Mouse (Mus musculus) gastrocnemius, adult 2 months (tissue): ENCODE measurements at regions not wholly inside any gene's neighbourhood (a gene's known extent, or its start where the extent isn't known, plus 50 kb on each side); places are given as distances from the start of the nearest gene placed in this dataset.

Experiments
- DNase-seq: peaks from one replicate; pipeline ENCODE4 v3.0.0; 2022
- H3K27ac ChIP-seq: fragments of 200-600 bp; 2 replicates; pipeline ENCODE4 v1.8.1; 2022; ENCODE audit warnings: mild to moderate bottlenecking
- H3K4me3 ChIP-seq: fragments of 200-600 bp; 2 replicates; pipeline ENCODE4 v1.8.1; 2022; ENCODE audit warnings: mild to moderate bottlenecking, moderate library complexity
- CTCF ChIP-seq: fragments of 200-600 bp; IDR thresholded peaks from 2 replicates; pipeline ENCODE4 v1.8.1; 2022; ENCODE audit warnings: antibody characterized with exemption, mild to moderate bottlenecking, moderate library complexity
- intact Hi-C: fragments of 180-260 bp; cut with DNase I; formaldehyde crosslinking; loops from one replicate; pipeline ENCODE4 v1.15.1; 2025

DNA sequence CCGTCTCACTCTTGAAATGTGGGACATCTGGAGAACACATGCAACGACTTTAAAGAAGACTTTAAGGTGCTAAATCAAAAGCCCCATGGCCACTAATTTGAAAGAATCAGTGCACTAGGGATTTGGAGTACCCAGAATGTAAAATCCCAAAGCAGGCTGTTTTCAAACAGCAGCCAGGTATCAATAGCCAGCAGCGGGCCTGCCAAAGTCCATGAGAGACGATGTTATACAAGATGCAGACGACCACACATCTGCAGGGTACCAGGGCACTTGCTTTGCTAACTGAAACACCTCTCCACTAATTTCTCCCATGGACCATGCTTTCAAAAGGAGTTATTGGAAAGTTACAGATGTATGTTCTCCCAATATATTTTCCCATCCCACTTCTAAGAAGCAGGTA lies 119.9 kb upstream of the Csl start:
- Histone ChIP-seq H3K4me3 (no peak overlapping the region), H3K27ac (no peak overlapping the region)
- intact Hi-C loops = no loop called here
- no peak for TF ChIP-seq CTCF
- no peak for DNase-seq

DNA sequence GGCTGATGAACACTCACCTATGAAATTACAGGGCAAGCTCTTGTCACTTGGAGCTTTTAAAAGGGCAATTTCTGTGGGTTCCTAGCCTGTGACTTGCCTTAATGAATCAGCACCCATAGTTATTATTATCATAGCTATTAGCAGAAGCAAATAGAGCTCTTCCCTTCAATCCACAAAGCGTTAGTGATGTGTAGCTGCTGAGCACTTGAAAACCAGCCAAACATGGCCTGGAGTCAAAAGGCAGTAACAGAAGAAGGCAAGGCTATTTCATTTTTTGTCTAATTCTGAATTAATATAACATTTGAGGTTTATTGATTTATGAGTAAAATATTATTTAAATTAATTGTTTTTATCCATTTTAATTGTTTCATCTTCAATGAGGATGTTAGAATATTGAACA lies 105.3 kb upstream of the Csl start:
- no peak for TF ChIP-seq CTCF

DNA sequence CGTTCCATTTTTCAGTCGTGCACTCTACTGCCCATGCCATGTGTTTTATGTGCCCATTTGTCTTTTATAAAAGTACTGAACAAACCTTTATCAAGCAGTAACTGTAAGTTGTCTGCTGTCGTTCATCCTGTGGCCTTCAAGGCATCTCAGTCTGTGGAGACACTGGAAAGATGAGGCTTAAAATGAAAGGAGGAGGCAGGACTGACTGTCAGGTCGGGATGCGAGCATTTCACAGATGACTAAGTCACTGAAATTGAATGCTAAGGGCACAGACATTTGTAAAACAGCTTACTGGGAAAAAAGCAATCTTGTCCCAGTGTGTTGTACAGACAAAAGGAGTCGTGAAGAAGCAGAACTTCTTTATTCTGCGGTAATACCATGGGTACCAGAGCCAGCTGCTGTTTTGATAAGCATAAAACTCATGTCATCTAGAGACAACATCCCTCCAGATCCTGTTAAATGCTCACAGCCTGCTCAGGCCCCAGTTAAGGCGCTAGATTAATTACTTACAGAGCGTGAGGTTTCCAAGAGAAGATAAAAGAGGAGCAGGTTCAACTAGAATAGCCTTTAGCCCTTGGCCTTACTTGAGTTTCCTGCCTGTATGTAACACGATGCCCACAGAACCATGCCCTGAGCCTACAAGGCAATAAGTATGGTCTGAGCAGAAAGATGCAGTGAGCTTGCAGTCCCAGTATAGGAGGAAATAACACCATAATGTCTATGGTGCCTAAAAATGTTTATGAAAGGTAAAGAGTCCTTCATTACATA lies 101.0 kb upstream of the Csl start:
- DNase-seq = no peak
- TF ChIP-seq CTCF = no peak
- Histone ChIP-seq H3K4me3 (no peak overlapping the region), H3K27ac (no peak overlapping the region)
- intact Hi-C loops = no loop called here

More for the DNA sequence above, 105.3 kb upstream of the Csl start:
- Histone ChIP-seq H3K4me3 (no peak overlapping the region), H3K27ac (no peak overlapping the region)
- intact Hi-C loops = no loop called here
- no peak for DNase-seq

DNA sequence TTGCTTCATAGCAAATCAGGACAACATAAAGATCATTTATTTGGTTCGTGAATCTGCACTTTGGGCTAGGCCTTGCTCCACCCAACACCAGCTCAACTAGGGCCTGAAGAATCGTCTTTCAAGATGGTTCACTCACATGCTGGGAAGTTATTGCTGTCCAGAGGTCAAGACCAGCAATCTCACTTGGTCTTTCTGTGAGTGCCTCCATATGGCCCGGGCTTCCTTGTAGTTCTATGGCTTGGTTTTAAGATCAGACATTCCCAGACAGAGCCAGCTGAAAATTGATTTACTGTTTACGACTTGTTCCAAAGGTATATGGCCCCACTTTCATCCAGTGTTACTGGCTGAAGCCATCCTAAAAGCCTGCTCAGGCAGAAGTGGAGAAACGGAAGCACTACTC lies 84.7 kb upstream of the Csl start:
- DNase-seq = no peak
- TF ChIP-seq CTCF = no peak
- intact Hi-C loops = loop anchor here (10.0 kb wide), 1 partner anchor 199 kb away; no protein-coding TSS in a partner anchor
- Histone ChIP-seq H3K27ac (no peak overlapping the region), H3K4me3 (no peak overlapping the region)

DNA sequence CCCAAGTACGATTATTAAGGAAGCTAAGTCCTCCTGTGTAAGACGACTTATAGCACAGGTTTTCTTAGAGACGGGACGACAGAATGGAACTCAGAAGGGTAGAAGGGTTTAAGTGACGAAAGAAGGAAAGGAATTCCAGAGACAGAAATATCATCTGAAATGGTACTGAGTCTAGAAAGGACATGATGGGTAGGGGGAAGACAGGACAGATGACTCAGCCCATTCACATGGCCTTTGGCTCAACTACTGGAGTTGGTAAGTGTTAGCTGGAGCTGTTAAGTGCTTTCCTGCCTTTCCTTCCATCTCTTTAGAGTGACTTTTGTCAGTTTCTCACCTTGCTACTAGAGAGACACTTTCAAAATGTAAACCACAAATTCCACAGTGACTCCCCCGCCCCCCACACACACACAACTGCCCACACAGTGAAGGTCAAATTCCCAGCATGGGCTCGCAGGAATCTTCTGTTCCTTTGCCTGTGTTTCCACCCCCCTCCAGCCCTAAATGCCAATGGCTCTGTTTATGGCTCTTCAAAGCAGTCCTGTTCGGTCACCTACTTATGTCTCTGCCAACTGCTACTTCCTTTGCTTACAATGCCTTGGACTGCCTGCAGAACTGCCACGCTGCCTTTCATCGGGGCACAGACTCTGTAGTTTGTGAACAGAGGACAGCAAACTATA lies 81.8 kb upstream of the Csl start:
- H3K4me3 ChIP-seq = no peak overlapping the region
- peak overlapping the region; percentile 69 for H3K27ac ChIP-seq
- DNase-seq = no peak
- intact Hi-C loops = loop anchor here (10.0 kb wide), 1 partner anchor 197 kb away; no protein-coding TSS in a partner anchor
- no peak for TF ChIP-seq CTCF

DNA sequence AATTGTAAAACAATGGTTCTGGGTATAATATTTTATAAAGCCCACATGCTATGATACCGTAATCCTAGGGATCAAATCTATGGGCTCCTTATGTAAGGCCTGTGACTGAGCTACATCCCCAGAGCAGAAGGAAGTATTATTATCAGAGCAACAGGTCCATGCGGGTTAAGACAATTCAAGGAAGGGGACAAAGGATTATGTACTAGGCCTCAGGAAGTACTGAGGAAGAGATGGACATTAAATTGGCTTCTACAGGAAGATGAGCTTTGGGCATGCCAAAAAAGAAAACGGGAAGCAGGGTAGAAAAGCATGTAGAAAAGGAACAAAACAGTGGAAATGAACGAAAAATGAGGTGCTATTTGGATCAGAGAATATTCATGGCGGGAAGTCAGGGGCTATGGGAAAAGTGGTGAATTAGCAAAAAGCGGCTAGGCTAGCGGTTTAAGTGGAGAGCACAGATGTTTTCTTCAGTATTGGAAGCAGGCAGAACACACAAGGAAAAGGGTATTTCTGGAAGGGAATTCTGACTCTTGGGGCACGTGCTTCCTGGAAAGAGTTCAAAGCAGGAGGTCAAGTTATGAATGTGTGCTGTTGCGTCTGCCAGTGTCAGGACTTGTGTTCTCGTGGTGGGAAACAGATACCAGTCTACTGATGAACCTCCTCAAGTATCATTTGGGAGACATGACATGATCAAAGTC lies 80.9 kb upstream of the Csl start:
- intact Hi-C loops = loop anchor here (10.0 kb wide), 1 partner anchor 196 kb away; no protein-coding TSS in a partner anchor
- no peak for TF ChIP-seq CTCF
- H3K4me3 ChIP-seq = peak overlapping the region; percentile 20; the same call in 1 of the 2 replicates
- peak overlapping the region; percentile 69 for H3K27ac ChIP-seq
- DNase-seq = no peak

DNA sequence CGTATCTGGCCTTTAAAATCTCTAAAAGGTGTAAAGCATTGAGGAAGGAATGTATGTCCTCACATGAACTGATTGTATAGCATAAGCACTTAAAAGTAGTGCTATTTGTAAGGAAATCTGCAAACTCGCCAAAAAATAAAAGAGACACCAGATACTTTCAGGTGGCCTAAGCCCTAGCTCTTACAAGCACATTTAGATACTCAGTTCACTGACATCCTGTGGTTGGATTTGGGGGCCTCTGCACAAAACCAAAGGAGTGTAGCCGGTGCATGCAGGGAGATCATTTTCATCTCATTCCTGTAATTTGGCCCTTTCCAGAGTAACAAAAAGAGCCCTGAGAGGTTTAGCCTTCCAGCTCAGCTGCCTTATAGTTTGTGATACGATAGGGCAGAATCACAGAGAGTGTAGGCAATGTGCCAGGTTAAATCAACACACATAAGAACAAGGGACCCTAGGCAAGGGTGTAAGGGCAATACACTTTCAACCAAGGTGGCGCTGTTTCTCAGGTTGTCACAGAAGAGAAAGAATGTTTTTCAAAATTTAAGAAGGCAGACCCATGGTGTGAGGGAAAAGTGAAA lies 77.5 kb upstream of the Csl start:
- intact Hi-C loops = loop anchor here (10.0 kb wide), 1 partner anchor 328 kb away; no protein-coding TSS in a partner anchor
- no peak for DNase-seq
- Histone ChIP-seq H3K4me3 (no peak overlapping the region), H3K27ac (no peak overlapping the region)
- no peak for TF ChIP-seq CTCF

DNA sequence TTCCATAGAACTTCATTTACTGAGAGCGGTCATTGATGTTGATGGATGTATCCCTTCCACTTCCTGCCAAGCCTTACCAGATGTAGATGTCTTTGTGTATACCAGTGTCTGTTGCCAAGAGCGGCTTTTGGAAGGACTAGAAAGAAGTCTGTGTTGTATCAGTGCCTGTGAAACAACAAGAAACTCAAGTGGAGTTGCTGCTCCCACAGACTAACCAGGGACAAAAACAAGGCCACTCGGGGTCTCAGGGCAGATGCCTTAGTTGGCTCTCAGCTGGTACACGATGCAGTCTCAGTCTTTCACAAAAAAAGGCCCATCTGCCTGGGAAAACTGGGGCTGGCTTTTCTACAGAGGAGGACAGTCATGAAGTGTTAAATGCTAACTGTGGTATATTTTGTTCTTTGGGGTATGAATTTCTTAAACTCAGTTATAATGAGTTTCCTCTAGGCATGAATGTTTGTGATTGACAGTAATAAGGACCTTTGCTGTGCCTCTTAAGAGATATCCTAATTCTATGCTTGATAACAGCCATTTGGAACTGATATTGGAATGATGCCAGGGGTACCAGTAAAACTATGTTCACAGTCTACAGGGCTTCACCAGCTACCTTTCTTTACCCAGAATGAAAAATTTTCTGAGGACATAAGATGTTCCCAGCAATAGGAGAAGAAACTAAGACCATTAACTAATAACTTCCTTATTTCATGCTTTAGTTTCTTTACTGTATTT lies 75.6 kb upstream of the Csl start:
- H3K4me3 ChIP-seq = no peak overlapping the region
- H3K27ac ChIP-seq = no peak overlapping the region
- no peak for DNase-seq
- no peak for TF ChIP-seq CTCF
- intact Hi-C loops = loop anchor here (10.0 kb wide), 1 partner anchor 330 kb away; no protein-coding TSS in a partner anchor

DNA sequence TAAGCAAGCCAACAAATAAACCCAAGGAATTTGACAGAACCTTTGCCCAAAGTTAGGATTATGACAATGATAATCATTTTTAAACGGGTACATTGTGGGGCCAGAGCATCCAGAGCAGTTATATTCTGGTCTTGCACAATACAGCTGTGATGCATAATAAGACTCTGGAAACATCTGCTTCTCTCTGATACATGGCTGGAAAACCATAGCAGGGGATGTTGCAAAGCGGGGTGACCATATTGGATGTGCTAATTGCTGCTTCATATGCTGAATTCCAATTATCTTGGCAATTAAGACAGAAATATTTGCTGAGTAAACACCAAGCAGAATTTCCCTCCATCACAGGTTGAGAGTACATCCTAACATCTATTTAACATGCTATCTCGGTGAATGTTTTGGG lies 70.5 kb upstream of the Csl start:
- DNase-seq = no peak
- no peak for TF ChIP-seq CTCF
- Histone ChIP-seq H3K27ac (no peak overlapping the region), H3K4me3 (no peak overlapping the region)
- intact Hi-C loops = loop anchor here (10.0 kb wide), 1 partner anchor 335 kb away; no protein-coding TSS in a partner anchor

DNA sequence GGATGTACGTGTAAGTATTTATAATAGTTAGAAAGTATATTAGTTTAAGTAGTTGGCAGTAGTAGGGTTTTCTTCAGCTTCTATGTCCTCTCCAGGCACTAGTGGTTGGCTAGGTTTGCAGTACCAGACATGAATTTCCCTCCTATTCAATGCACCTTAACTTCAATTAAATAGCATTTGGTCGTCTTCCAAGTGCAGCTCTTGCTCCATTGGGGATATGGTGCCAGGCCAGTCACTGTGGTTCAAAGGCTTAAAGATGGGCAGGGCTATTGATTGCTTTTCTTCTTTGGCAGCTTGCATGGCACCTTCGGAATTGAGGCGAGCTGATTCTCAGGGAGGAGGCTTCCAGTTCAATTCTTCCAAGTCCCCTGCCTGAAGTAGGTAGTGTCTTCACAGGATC lies 68.0 kb upstream of the Csl start:
- Histone ChIP-seq H3K27ac (no peak overlapping the region), H3K4me3 (no peak overlapping the region)
- intact Hi-C loops = no loop called here
- DNase-seq = no peak
- no peak for TF ChIP-seq CTCF

DNA sequence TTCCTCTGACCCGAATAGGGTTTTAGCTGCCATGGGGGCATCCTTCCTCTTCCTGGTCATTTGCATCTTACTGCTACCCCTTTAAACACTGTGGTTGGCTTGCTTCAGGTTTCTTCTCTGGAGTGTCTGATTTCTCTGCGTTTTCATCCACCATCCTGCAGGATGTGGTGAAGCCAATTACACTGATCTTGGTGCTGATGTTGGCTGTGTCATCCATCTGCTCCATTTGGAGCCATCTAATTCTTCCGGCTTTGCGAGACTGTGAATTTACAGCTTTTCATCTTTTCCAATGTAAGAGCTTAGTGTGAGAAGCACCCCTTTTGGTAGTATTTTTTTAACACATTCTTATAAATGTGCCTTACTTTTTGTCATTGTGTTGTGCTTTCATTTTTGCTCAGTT lies 66.4 kb upstream of the Csl start:
- H3K4me3 ChIP-seq = no peak overlapping the region
- no peak for DNase-seq
- intact Hi-C loops = no loop called here
- no peak overlapping the region for H3K27ac ChIP-seq
- no peak for TF ChIP-seq CTCF

DNA sequence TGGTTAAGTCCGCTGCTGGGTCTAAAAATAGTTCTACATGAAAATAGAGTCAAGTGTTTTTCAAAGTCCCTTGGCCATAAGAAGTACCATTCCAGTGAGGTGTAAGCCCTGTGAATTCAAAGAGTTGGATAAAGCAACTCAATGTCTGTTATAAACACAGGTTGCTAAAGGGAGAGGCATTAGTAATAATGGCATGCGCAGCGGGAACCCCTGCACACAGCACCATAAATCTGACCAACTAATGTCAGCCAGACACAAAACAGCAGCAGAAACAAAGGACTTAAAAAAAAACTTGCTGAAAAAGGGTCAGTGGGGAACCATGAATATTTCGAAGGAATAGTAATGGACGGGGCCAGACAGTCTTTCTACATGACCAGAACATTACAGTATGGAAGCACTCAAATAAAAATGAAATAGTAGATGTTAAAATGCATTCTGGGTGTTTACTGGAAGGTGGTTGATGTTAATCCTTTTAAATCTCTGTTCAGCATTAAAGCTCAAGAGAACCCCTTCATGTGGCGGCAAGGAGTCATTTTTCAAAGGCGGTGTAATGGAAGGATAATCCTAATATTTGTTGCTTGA lies 52.7 kb upstream of the Csl start:
- Histone ChIP-seq H3K4me3 (no peak overlapping the region), H3K27ac (no peak overlapping the region)
- intact Hi-C loops = no loop called here
- DNase-seq = no peak
- no peak for TF ChIP-seq CTCF
